Mouse (Mus musculus): ENCODE data around the gene Gtpbp4.
"Not testable (repeated sequence)": the region's sequence is repeated elsewhere in the genome, so short reads cannot be mapped to it uniquely, and the experiment has no call there.

- TF ChIP-seq EP300, CTCF (IDR thresholded peaks at IDR 0.05; ENCODE audit: low read depth): not testable (repeated sequence)
Measured at GRCm38 (mm10) chr13:8959058-8959457, 36.8 kb downstream of the Gtpbp4 start.
